Mouse (Mus musculus) midbrain, postnatal 0 days (tissue): ENCODE results near the gene Olfr469. TPM values are rescaled to one million over a fixed set of nuclear protein-coding genes. Genes with fewer than 3 reads are reported as not detected.
"Not testable (repeated sequence)": the region's sequence is repeated elsewhere in the genome, so short reads cannot be mapped to it uniquely, and the experiment has no call there.

ENCODE experiments used
- ATAC-seq: fragments of 200-750 bp; cut with Nextera tagmentation; 2 replicates; pipeline ENCODE4 v1.8.0; 2017; ENCODE audit warnings: moderate number of reproducible peaks, mild to moderate bottlenecking, moderate TSS enrichment, moderate library complexity; ENCODE audit not compliant: low FRiP score
- DNase-seq: peaks from one replicate; pipeline ENCODE4 v3.0.0-alpha.2; 2015; ENCODE audit warnings: low spot score
- H3K27ac ChIP-seq: fragments of 300-500 bp; sonication (generic); 2 replicates; pipeline ENCODE4 v1.5.1; 2014; ENCODE audit warnings: low read depth, mild to moderate bottlenecking, low read length, mixed read lengths
- H3K27me3 ChIP-seq: fragments of 300-500 bp; sonication (generic); 2 replicates; pipeline ENCODE4 v1.6.1; 2014; ENCODE audit warnings: low read length, control low read depth, mixed read lengths; ENCODE audit not compliant: insufficient read depth
- H3K36me3 ChIP-seq: fragments of 300-500 bp; sonication (generic); 2 replicates; pipeline ENCODE4 v1.6.1; 2014; ENCODE audit warnings: low read length, control low read depth, mixed read lengths; ENCODE audit not compliant: insufficient read depth
- H3K4me1 ChIP-seq: fragments of 300-500 bp; sonication (generic); 2 replicates; pipeline ENCODE4 v1.6.1; 2014; ENCODE audit warnings: mild to moderate bottlenecking, control low read depth, antibody characterized with exemption, low read length, mixed read lengths; ENCODE audit not compliant: insufficient read depth
- H3K4me2 ChIP-seq: fragments of 300-500 bp; sonication (generic); 2 replicates; pipeline ENCODE4 v1.6.1; 2014; ENCODE audit warnings: low read depth, mild to moderate bottlenecking, low read length, mixed read lengths; ENCODE audit not compliant: poor library complexity, severe bottlenecking
- H3K4me3 ChIP-seq: fragments of 300-500 bp; sonication (generic); 2 replicates; pipeline ENCODE4 v1.5.1; 2014; ENCODE audit warnings: low read depth, mild to moderate bottlenecking, low read length, moderate library complexity
- H3K9ac ChIP-seq: fragments of 300-500 bp; sonication (generic); replicated peaks from 2 replicates; pipeline ENCODE4 v1.6.1; 2014; ENCODE audit warnings: mild to moderate bottlenecking, low read length, moderate library complexity, mixed read lengths; ENCODE audit not compliant: poor library complexity, severe bottlenecking
- H3K9me3 ChIP-seq: fragments of 300-500 bp; sonication (generic); 2 replicates; pipeline ENCODE4 v1.6.1; 2016; ENCODE audit warnings: low read length, control low read depth
- CTCF ChIP-seq: IDR thresholded peaks from 2 replicates; pipeline ENCODE4 v1.5.1; 2016; ENCODE audit warnings: antibody characterized with exemption, mild to moderate bottlenecking
- WGBS: fragments of 180-500 bp; shearing (Covaris S2); extraction: QIAGEN DNeasy Blood & Tissue Kit; methylation state at CpG from one replicate; pipeline ENCODE4 v1.1.7; 2014; 5-methylcytosine and 5-hydroxymethylcytosine counted together
- polyA plus RNA-seq: library from polyadenylated mRNA; unstranded; fragments of >200 nt; fragmentation: Nextera tagmentation; extraction: Ambion mirVana; gene quantifications from 2 replicates; pipeline ENCODE4 v1.2.1, GENCODE M21; 2015
- total RNA-seq: library from RNA; depleted of rRNA; stranded (reverse); fragments of >200 nt; gene quantifications from 2 replicates; pipeline ENCODE4 v1.2.3, GENCODE M21; 2014; rRNA removed

The Olfr469 gene
- total RNA-seq: not detected in 2 replicates
- not detected in 2 replicates for polyA plus RNA-seq

GRCm38 (mm10) chr7:107825441-107825840 lies at the start of gene Olfr469:
Olfr469 (minus strand) TSS chr7:107825541.
- H3K27ac ChIP-seq, H3K9me3 ChIP-seq, H3K4me2 ChIP-seq, H3K4me1 ChIP-seq, H3K9ac ChIP-seq, DNase-seq, ATAC-seq, H3K27me3 ChIP-seq, H3K4me3 ChIP-seq, H3K36me3 ChIP-seq: not testable (repeated sequence)

- H3K9ac ChIP-seq, ATAC-seq, H3K4me1 ChIP-seq, H3K4me3 ChIP-seq, H3K27ac ChIP-seq, H3K9me3 ChIP-seq, H3K27me3 ChIP-seq, H3K36me3 ChIP-seq, DNase-seq, H3K4me2 ChIP-seq: not testable (repeated sequence)
- 67% methylated on average over 1 of the region's 1 CpGs for WGBS
These were observed 22.0 kb upstream of the Olfr469 start, which contains the start of gene Olfr470 for GRCm38 (mm10) chr7:107847390-107847789. Olfr470 (minus strand) TSS chr7:107847490.

GRCm38 (mm10) chr7:107841719-107842118 lies 16.4 kb upstream of the Olfr469 start:
- peak; percentile 49 for TF ChIP-seq CTCF
- Histone ChIP-seq H3K36me3 (no peaks in the 10 kb centered on the region), H3K4me2 (no peak overlapping the region), H3K4me3 (no peak overlapping the region), H3K4me1 (no peaks in the 10 kb centered on the region), H3K9ac (no peak overlapping the region), H3K27me3 (no peaks in the 10 kb centered on the region), H3K9me3 (no peaks in the 10 kb centered on the region), H3K27ac (no peak overlapping the region)
- no peak for ATAC-seq
- DNase-seq: peak; percentile 34
- WGBS: 67% methylated on average over 1 of the region's 1 CpGs

- H3K9ac ChIP-seq, DNase-seq, H3K9me3 ChIP-seq, H3K4me3 ChIP-seq, H3K36me3 ChIP-seq, H3K27me3 ChIP-seq, H3K27ac ChIP-seq, ATAC-seq, H3K4me2 ChIP-seq, H3K4me1 ChIP-seq: not testable (repeated sequence)
- 64% methylated on average over 2 of the region's 2 CpGs for WGBS
These were observed 1.5 kb downstream of the Olfr469 start for GRCm38 (mm10) chr7:107823867-107824266.

GRCm38 (mm10) chr7:107819442-107819841 lies 5.9 kb downstream of the Olfr469 start:
- ATAC-seq (no peak), DNase-seq (peak; percentile 4)
- Histone ChIP-seq H3K27ac (no peak overlapping the region), H3K4me2 (no peak overlapping the region), H3K9me3 (no peaks in the 10 kb centered on the region), H3K9ac (no peak overlapping the region), H3K36me3 (no peaks in the 10 kb centered on the region), H3K4me3 (no peak overlapping the region), H3K27me3 (no peaks in the 10 kb centered on the region), H3K4me1 (no peaks in the 10 kb centered on the region)
- TF ChIP-seq CTCF: peak; percentile 42

GRCm38 (mm10) chr7:107811963-107812362 lies 13.4 kb downstream of the Olfr469 start, which contains the start of gene Olfr467:
Olfr467 (plus strand) TSS chr7:107812263.
- no peak for TF ChIP-seq CTCF
- no peak within 1 kb of the TSS for H3K9ac ChIP-seq
- H3K4me3 ChIP-seq: no peak within 1 kb of the TSS
- DNase-seq: no peak
- no peaks in the 10 kb centered on the region for H3K4me1 ChIP-seq
- H3K4me2 ChIP-seq: no peak within 1 kb of the TSS
- H3K9me3 ChIP-seq: no peaks in the 10 kb centered on the region
- H3K36me3 ChIP-seq: no peaks in the 10 kb centered on the region
- no peaks in the 10 kb centered on the region for H3K27me3 ChIP-seq
- no peak within 1 kb of the TSS for H3K27ac ChIP-seq
- no peak for ATAC-seq
